Mouse (Mus musculus): Measurements from ENCODE around the gene Prkn.

- no peak for TF ChIP-seq POLR2A (IDR thresholded peaks at IDR 0.05; ENCODE audit: borderline replicate concordance, insufficient read depth, low read length)
- TF ChIP-seq CTCF (IDR thresholded peaks at IDR 0.05; ENCODE audit: borderline replicate concordance, insufficient read depth, low read depth, low read length) = no peak
These were observed 1207.3 kb downstream of the Prkn start for GRCm38 (mm10) chr17:12047523-12047922.

Measured in cerebellum, adult 2 months (tissue).